Mouse (Mus musculus) cortical plate, adult 2 months (tissue): ENCODE results near the gene Eno1.
A peak's percentile ranks its signal among the peaks of the same experiment; 100 is the strongest.

Experiments
- CTCF ChIP-seq: fragments of 200-500 bp; IDR thresholded peaks from 2 replicates; pipeline ENCODE4 v1.5.1; 2011; ENCODE audit warnings: mild to moderate bottlenecking, control low read depth, low read length; ENCODE audit not compliant: insufficient read depth; ENCODE audit errors: extremely low read depth
- POLR2A ChIP-seq: fragments of 200-500 bp; IDR thresholded peaks from 2 replicates; pipeline ENCODE4 v1.6.1; 2011; ENCODE audit warnings: mild to moderate bottlenecking, low read length, control low read depth; ENCODE audit not compliant: insufficient read depth; ENCODE audit errors: extremely low read depth

DNA sequence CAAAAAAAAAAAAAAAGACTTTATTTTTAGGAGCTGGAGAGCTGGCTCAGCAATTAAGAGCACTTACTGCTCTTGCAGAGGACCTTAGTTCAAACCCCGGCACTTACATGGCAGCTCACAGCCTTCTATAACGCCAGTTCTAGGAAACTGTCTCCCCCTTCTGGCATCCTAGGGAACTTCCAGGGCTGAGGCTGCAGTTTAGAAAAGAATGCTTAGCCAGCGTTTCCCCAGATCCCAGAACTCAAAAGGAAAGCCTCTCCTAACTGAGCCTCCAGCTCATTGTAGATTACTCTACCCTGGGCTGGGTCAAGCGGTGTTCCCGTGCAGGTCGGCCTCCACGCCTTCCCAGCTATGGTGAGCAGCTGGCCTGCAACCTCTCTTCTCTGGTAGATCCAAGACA, 28.4 kb downstream of the Eno1 start:
- TF ChIP-seq CTCF, result peak; percentile 37; the same call in 1 of the 2 replicates
- no peak for TF ChIP-seq POLR2A
